Mouse (Mus musculus) neural tube, embryonic 14.5 days (tissue): Measurements from ENCODE around the gene Sptbn1. TPM values are rescaled to one million over a fixed set of nuclear protein-coding genes. Genes with fewer than 3 reads are reported as not detected.

Experiments used
- ATAC-seq: fragments of 200-750 bp; cut with Nextera tagmentation; 2 replicates; pipeline ENCODE4 v1.8.0; 2017; ENCODE audit warnings: low read depth, mild to moderate bottlenecking, moderate TSS enrichment, moderate library complexity
- H3K27ac ChIP-seq: fragments of 300-500 bp; sonication (generic); 2 replicates; pipeline ENCODE4 v1.5.1; 2014; ENCODE audit warnings: low read depth, mild to moderate bottlenecking, control low read depth, low read length, moderate library complexity, mixed read lengths
- H3K27me3 ChIP-seq: fragments of 300-500 bp; sonication (generic); 2 replicates; pipeline ENCODE4 v1.6.1; 2014; ENCODE audit warnings: low read length; ENCODE audit not compliant: control insufficient read depth, insufficient read depth
- H3K36me3 ChIP-seq: fragments of 300-500 bp; sonication (generic); 2 replicates; pipeline ENCODE4 v1.6.1; 2014; ENCODE audit warnings: low read length, mixed read lengths; ENCODE audit not compliant: control insufficient read depth, insufficient read depth
- H3K4me1 ChIP-seq: fragments of 300-500 bp; sonication (generic); 2 replicates; pipeline ENCODE4 v1.6.1; 2014; ENCODE audit warnings: low read length; ENCODE audit not compliant: control insufficient read depth, insufficient read depth
- H3K4me2 ChIP-seq: fragments of 300-500 bp; sonication (generic); 2 replicates; pipeline ENCODE4 v1.6.1; 2014; ENCODE audit warnings: mild to moderate bottlenecking, low read depth, low read length, control low read depth
- H3K4me3 ChIP-seq: fragments of 300-500 bp; sonication (generic); 2 replicates; pipeline ENCODE4 v1.5.1; 2014; ENCODE audit warnings: low read depth, low read length, control low read depth, mixed read lengths
- H3K9ac ChIP-seq: fragments of 300-500 bp; sonication (generic); replicated peaks from 2 replicates; pipeline ENCODE4 v1.6.1; 2014; ENCODE audit warnings: low read depth, mild to moderate bottlenecking, control low read depth, low read length, mixed read lengths
- H3K9me3 ChIP-seq: fragments of 300-500 bp; sonication (generic); 2 replicates; pipeline ENCODE4 v1.6.1; 2016; ENCODE audit warnings: low read length; ENCODE audit not compliant: control insufficient read depth
- WGBS: fragments of 180-500 bp; shearing (Covaris S2); extraction: QIAGEN DNeasy Blood & Tissue Kit; methylation state at CpG from one replicate; pipeline ENCODE4 v1.1.7; 2014; 5-methylcytosine and 5-hydroxymethylcytosine counted together
- polyA plus RNA-seq: library from polyadenylated mRNA; unstranded; fragments of >200 nt; fragmentation: Nextera tagmentation; extraction: Ambion mirVana; gene quantifications from 2 replicates; pipeline ENCODE4 v1.2.1, GENCODE M21; 2014

Sptbn1 gene
- polyA plus RNA-seq, 1 experiment from 2014 or later: 201 TPM

- H3K27ac ChIP-seq: no peak overlapping the region
- 93% methylated on average over 3 of the region's 3 CpGs for WGBS
Measured at GRCm38 (mm10) chr11:30231336-30231735, 36.6 kb downstream of the Sptbn1 start.

GRCm38 (mm10) chr11:30230330-30230771 lies 37.6 kb downstream of the Sptbn1 start:
- H3K27ac ChIP-seq: no peak overlapping the region
- H3K4me2 ChIP-seq: no peak overlapping the region
- H3K27me3 ChIP-seq: no peaks in the 10 kb centered on the region
- H3K36me3 ChIP-seq: no peaks in the 10 kb centered on the region
- WGBS: 79% methylated on average over 4 of the region's 4 CpGs
- ATAC-seq: no peak
- H3K9me3 ChIP-seq: no peaks in the 10 kb centered on the region
- H3K9ac ChIP-seq: no peak overlapping the region
- no peak overlapping the region for H3K4me3 ChIP-seq
- H3K4me1 ChIP-seq: peaks cover 4% of the 10 kb centered on the region; the same call in 1 of the 2 replicates

More at GRCm38 (mm10) chr11:30231336-30231735, 36.6 kb downstream of the Sptbn1 start:
- Histone ChIP-seq H3K4me2 (no peak overlapping the region), H3K36me3 (no peaks in the 10 kb centered on the region), H3K4me3 (no peak overlapping the region), H3K27me3 (no peaks in the 10 kb centered on the region), H3K4me1 (peaks cover 4% of the 10 kb centered on the region; the same call in 1 of the 2 replicates), H3K9ac (no peak overlapping the region), H3K9me3 (no peaks in the 10 kb centered on the region)
- no peak for ATAC-seq

- Histone ChIP-seq H3K9ac (no peak overlapping the region), H3K4me3 (no peak overlapping the region), H3K27ac (no peak overlapping the region), H3K36me3 (no peaks in the 10 kb centered on the region), H3K27me3 (no peaks in the 10 kb centered on the region), H3K4me1 (peaks cover 4% of the 10 kb centered on the region; the same call in 1 of the 2 replicates), H3K4me2 (no peak overlapping the region), H3K9me3 (no peaks in the 10 kb centered on the region)
- ATAC-seq: no peak
- WGBS: 84% methylated on average over 2 of the region's 2 CpGs
Measured at GRCm38 (mm10) chr11:30226756-30227155, 41.2 kb downstream of the Sptbn1 start.

- ATAC-seq: no peak
Measured at GRCm38 (mm10) chr11:30224599-30224998, 43.4 kb downstream of the Sptbn1 start.

GRCm38 (mm10) chr11:30222636-30223035 lies 45.3 kb downstream of the Sptbn1 start:
- Histone ChIP-seq H3K27me3 (no peaks in the 10 kb centered on the region), H3K9ac (no peak overlapping the region), H3K9me3 (no peaks in the 10 kb centered on the region), H3K4me1 (no peaks in the 10 kb centered on the region; the same call in 1 of the 2 replicates), H3K4me3 (no peak overlapping the region), H3K4me2 (no peak overlapping the region), H3K36me3 (peaks cover 4% of the 10 kb centered on the region; the same call in 1 of the 2 replicates), H3K27ac (no peak overlapping the region)
- ATAC-seq: no peak
- WGBS: 49% methylated on average over 2 of the region's 2 CpGs

More at GRCm38 (mm10) chr11:30224599-30224998, 43.4 kb downstream of the Sptbn1 start:
- H3K27me3 ChIP-seq: no peaks in the 10 kb centered on the region
- no peaks in the 10 kb centered on the region; the same call in 1 of the 2 replicates for H3K4me1 ChIP-seq
- H3K4me2 ChIP-seq: no peak overlapping the region
- peaks cover under 1% of the 10 kb centered on the region; the same call in 1 of the 2 replicates for H3K36me3 ChIP-seq
- no peak overlapping the region for H3K27ac ChIP-seq
- no peaks in the 10 kb centered on the region for H3K9me3 ChIP-seq
- no peak overlapping the region for H3K9ac ChIP-seq
- no peak overlapping the region for H3K4me3 ChIP-seq

GRCm38 (mm10) chr11:30221043-30221442 lies 46.9 kb downstream of the Sptbn1 start:
- H3K9me3 ChIP-seq: no peaks in the 10 kb centered on the region
- no peak overlapping the region for H3K4me3 ChIP-seq
- no peaks in the 10 kb centered on the region for H3K4me1 ChIP-seq
- H3K27ac ChIP-seq: no peak overlapping the region
- no peaks in the 10 kb centered on the region for H3K27me3 ChIP-seq
- peaks cover 11% of the 10 kb centered on the region for H3K36me3 ChIP-seq
- ATAC-seq: no peak
- WGBS: 94% methylated on average over 5 of the region's 5 CpGs
- no peak overlapping the region for H3K4me2 ChIP-seq
- no peak overlapping the region for H3K9ac ChIP-seq

- Histone ChIP-seq H3K4me1 (no peaks in the 10 kb centered on the region), H3K9me3 (no peaks in the 10 kb centered on the region), H3K36me3 (peaks cover 11% of the 10 kb centered on the region), H3K4me3 (no peak overlapping the region), H3K9ac (no peak overlapping the region), H3K27me3 (no peaks in the 10 kb centered on the region), H3K4me2 (no peak overlapping the region), H3K27ac (no peak overlapping the region)
- no peak for ATAC-seq
- WGBS: 100% methylated on average over 1 of the region's 1 CpGs
Measured at GRCm38 (mm10) chr11:30218386-30218785, 49.6 kb downstream of the Sptbn1 start.

- Histone ChIP-seq H3K4me2 (no peak overlapping the region), H3K9ac (no peak overlapping the region), H3K36me3 (peaks cover 11% of the 10 kb centered on the region), H3K4me3 (no peak overlapping the region), H3K27me3 (no peaks in the 10 kb centered on the region), H3K27ac (no peak overlapping the region), H3K9me3 (no peaks in the 10 kb centered on the region), H3K4me1 (0 out of 2 replicates have a peak, but pooled peaks cover 3% of the 10 kb centered on the region)
- ATAC-seq: no peak
- 56% methylated on average over 1 of the region's 1 CpGs for WGBS
Measured at GRCm38 (mm10) chr11:30217496-30217895, 50.5 kb downstream of the Sptbn1 start.

- ATAC-seq: no peak
- Histone ChIP-seq H3K27ac (no peak overlapping the region), H3K36me3 (peaks cover 7% of the 10 kb centered on the region; the same call in 1 of the 2 replicates), H3K27me3 (no peaks in the 10 kb centered on the region), H3K4me1 (peaks cover 15% of the 10 kb centered on the region; the same call in 1 of the 2 replicates), H3K4me2 (no peak overlapping the region), H3K9me3 (no peaks in the 10 kb centered on the region), H3K9ac (no peak overlapping the region), H3K4me3 (no peak overlapping the region)
- 59% methylated on average over 5 of the region's 5 CpGs for WGBS
Measured at GRCm38 (mm10) chr11:30211663-30212416, 56.1 kb downstream of the Sptbn1 start.
